Mouse (Mus musculus) thymus, adult 2 months (tissue): ENCODE results near the gene Zfp827. TPM values are rescaled to one million over a fixed set of nuclear protein-coding genes. Genes with fewer than 3 reads are reported as not detected.

Experiments
- DNase-seq: peaks from one replicate; pipeline ENCODE4 v3.0.0; 2021
- H3K27ac ChIP-seq: fragments of 200-500 bp; 2 replicates; pipeline ENCODE4 v1.5.1; 2012; ENCODE audit warnings: low read length, control low read depth; ENCODE audit not compliant: control insufficient read depth, insufficient read depth
- H3K27me3 ChIP-seq: fragments of 200-500 bp; 2 replicates; pipeline ENCODE4 v1.6.1; 2012; ENCODE audit warnings: mild to moderate bottlenecking, low read length, moderate library complexity, mixed read lengths; ENCODE audit not compliant: control insufficient read depth, insufficient read depth
- H3K36me3 ChIP-seq: fragments of 200-500 bp; 2 replicates; pipeline ENCODE4 v1.6.1; 2012; ENCODE audit warnings: mild to moderate bottlenecking, low read length, moderate library complexity; ENCODE audit not compliant: control insufficient read depth, insufficient read depth
- H3K4me1 ChIP-seq: fragments of 200-500 bp; replicated peaks from 2 replicates; pipeline ENCODE4 v1.6.1; 2012; ENCODE audit warnings: low read length; ENCODE audit not compliant: control insufficient read depth, insufficient read depth
- H3K4me3 ChIP-seq: fragments of 200-500 bp; 2 replicates; pipeline ENCODE4 v1.5.1; 2012; ENCODE audit warnings: mild to moderate bottlenecking, low read length, control low read depth, moderate library complexity; ENCODE audit not compliant: control insufficient read depth, insufficient read depth
- CTCF ChIP-seq: fragments of 200-500 bp; IDR thresholded peaks from 2 replicates; pipeline ENCODE4 v1.5.1; 2012; ENCODE audit warnings: mild to moderate bottlenecking, control low read depth, low read length, moderate library complexity, borderline replicate concordance; ENCODE audit not compliant: control insufficient read depth, poor library complexity, insufficient read depth; ENCODE audit errors: extremely low read depth
- POLR2A ChIP-seq: fragments of 200-500 bp; IDR thresholded peaks from 2 replicates; pipeline ENCODE4 v1.6.1; 2012; ENCODE audit warnings: mild to moderate bottlenecking, low read length, control low read depth, moderate library complexity; ENCODE audit not compliant: control insufficient read depth, poor library complexity, insufficient read depth; ENCODE audit errors: extremely low read depth
- WGBS: fragments of 180-500 bp; shearing (Covaris S2); methylation state at CpG from one replicate; pipeline ENCODE4 v1.1.7; 2018; 5-methylcytosine and 5-hydroxymethylcytosine counted together
- polyA plus RNA-seq: library from polyadenylated mRNA; depleted of rRNA; stranded (reverse); fragments of >200 nt; gene quantifications from 2 replicates; pipeline ENCODE4 v1.2.3, GENCODE M21; 2012

The Zfp827 gene
- polyA plus RNA-seq, 1 experiment = 9.6 TPM

- WGBS = 92% methylated on average over 9 of the region's 9 CpGs
- Histone ChIP-seq H3K4me1 (no peaks in the 10 kb centered on the region), H3K36me3 (no peaks in the 10 kb centered on the region), H3K4me3 (no peak overlapping the region), H3K27me3 (no peaks in the 10 kb centered on the region), H3K27ac (no peak overlapping the region)
- DNase-seq = no peak
- TF ChIP-seq CTCF (no peak), POLR2A (no peak)
Measured at GRCm38 (mm10) chr8:79104634-79105033, 76.4 kb downstream of the Zfp827 start.

- TF ChIP-seq POLR2A = no peak
- TF ChIP-seq CTCF = no peak
Measured at GRCm38 (mm10) chr8:79105186-79105585, 76.9 kb downstream of the Zfp827 start.

GRCm38 (mm10) chr8:79111461-79111860 is 83.2 kb downstream of the Zfp827 start:
- no peaks in the 10 kb centered on the region for H3K4me1 ChIP-seq

More at GRCm38 (mm10) chr8:79105186-79105585, 76.9 kb downstream of the Zfp827 start:
- Histone ChIP-seq H3K36me3 (no peaks in the 10 kb centered on the region), H3K27me3 (no peaks in the 10 kb centered on the region), H3K27ac (no peak overlapping the region), H3K4me3 (no peak overlapping the region), H3K4me1 (no peaks in the 10 kb centered on the region)
- DNase-seq = no peak
- WGBS = 91% methylated on average over 10 of the region's 10 CpGs

GRCm38 (mm10) chr8:79112480-79112879 is 84.2 kb downstream of the Zfp827 start:
- no peaks in the 10 kb centered on the region for H3K36me3 ChIP-seq

More at GRCm38 (mm10) chr8:79111461-79111860, 83.2 kb downstream of the Zfp827 start:
- no peak for DNase-seq
- Histone ChIP-seq H3K4me3 (no peak overlapping the region), H3K27ac (no peak overlapping the region), H3K36me3 (no peaks in the 10 kb centered on the region), H3K27me3 (no peaks in the 10 kb centered on the region)
- no peak for TF ChIP-seq CTCF
- 95% methylated on average over 8 of the region's 8 CpGs for WGBS

GRCm38 (mm10) chr8:79113533-79113932 is 85.3 kb downstream of the Zfp827 start:
- TF ChIP-seq POLR2A (no peak), CTCF (no peak)
- no peaks in the 10 kb centered on the region for H3K36me3 ChIP-seq
- H3K27me3 ChIP-seq = no peaks in the 10 kb centered on the region
- no peak for DNase-seq
- H3K4me3 ChIP-seq = no peak overlapping the region
- H3K27ac ChIP-seq = no peak overlapping the region
- H3K4me1 ChIP-seq = no peaks in the 10 kb centered on the region
- 91% methylated on average over 9 of the region's 9 CpGs for WGBS

More at GRCm38 (mm10) chr8:79112480-79112879, 84.2 kb downstream of the Zfp827 start:
- Histone ChIP-seq H3K27me3 (no peaks in the 10 kb centered on the region), H3K27ac (no peak overlapping the region), H3K4me1 (no peaks in the 10 kb centered on the region), H3K4me3 (no peak overlapping the region)
- WGBS = 84% methylated on average over 18 of the region's 18 CpGs
- DNase-seq = no peak
- no peak for TF ChIP-seq POLR2A
- no peak for TF ChIP-seq CTCF

- DNase-seq = no peak
- TF ChIP-seq POLR2A (no peak), CTCF (no peak)
- 93% methylated on average over 6 of the region's 6 CpGs for WGBS
- Histone ChIP-seq H3K4me3 (no peak overlapping the region), H3K27ac (no peak overlapping the region), H3K4me1 (no peaks in the 10 kb centered on the region), H3K27me3 (no peaks in the 10 kb centered on the region), H3K36me3 (no peaks in the 10 kb centered on the region)
Measured at GRCm38 (mm10) chr8:79114561-79114960, 86.3 kb downstream of the Zfp827 start.

GRCm38 (mm10) chr8:79116436-79116835 is 88.2 kb downstream of the Zfp827 start:
- no peak for DNase-seq
- no peak overlapping the region for H3K27ac ChIP-seq
- no peaks in the 10 kb centered on the region for H3K27me3 ChIP-seq
- no peaks in the 10 kb centered on the region for H3K36me3 ChIP-seq
- TF ChIP-seq POLR2A (no peak), CTCF (no peak)
- no peak overlapping the region for H3K4me3 ChIP-seq
- no peaks in the 10 kb centered on the region for H3K4me1 ChIP-seq
- 93% methylated on average over 7 of the region's 7 CpGs for WGBS
